Mouse (Mus musculus) left cerebral cortex, postnatal 14 days (tissue): ENCODE data around the gene Mysm1. TPM values are rescaled to one million over a fixed set of nuclear protein-coding genes. Genes with fewer than 3 reads are reported as not detected.

Source experiments
- DNase-seq, 2 experiments: peaks; one replicate each; pipeline ENCODE4 v3.0.0; 2021 to 2022; ENCODE audit warnings: low spot score in 2 of 2, mixed read lengths in 1 of 2
- intact Hi-C: fragments of 180-260 bp; cut with DNase I; formaldehyde crosslinking; loops from one replicate; pipeline ENCODE4 v1.15.1; 2025
- total RNA-seq, 2 experiments: library from RNA; stranded (reverse); gene quantifications; 2 replicates each; pipeline ENCODE4 v1.2.3; 2021

Mysm1 gene
- total RNA-seq, 2 experiments from 2014 or later, result 25.7 to 28.4 TPM

GRCm38 (mm10) chr4:94987725-94988124 lies 8.8 kb upstream of the Mysm1 start:
- DNase-seq, result no peak
- intact Hi-C loops, result no loop called here

GRCm38 (mm10) chr4:94979500-94979915 lies 608 bp upstream of the Mysm1 start:
- peak in 1 of 2 experiments; percentile 17 for DNase-seq
- intact Hi-C loops, result no loop called here

GRCm38 (mm10) chr4:94973321-94973720 lies 5.6 kb downstream of the Mysm1 start:
- intact Hi-C loops, result no loop called here
- DNase-seq, result no peak

- intact Hi-C loops, result no loop called here
- DNase-seq, result no peak
Measured at GRCm38 (mm10) chr4:94952773-94953172, 26.1 kb downstream of the Mysm1 start.

- no peak for DNase-seq
- intact Hi-C loops, result no loop called here
Measured at GRCm38 (mm10) chr4:94941221-94941855, 37.6 kb downstream of the Mysm1 start.

GRCm38 (mm10) chr4:94928743-94929142 lies 50.2 kb downstream of the Mysm1 start, which contains the start of gene Eqtn:
TSS of gene Eqtn (minus strand) at chr4:94928843.
- intact Hi-C loops, result no loop called here
- no peak for DNase-seq

GRCm38 (mm10) chr4:94901780-94902179 lies 77.1 kb downstream of the Mysm1 start:
- peak in 1 of 2 experiments; percentile 4 for DNase-seq
- intact Hi-C loops, result loop anchor here (5.0 kb wide), 1 partner anchor 234 kb away; no protein-coding TSS in a partner anchor

- intact Hi-C loops, result loop anchor here (5.0 kb wide), 1 partner anchor 233 kb away; no protein-coding TSS in a partner anchor
- DNase-seq, result peak in 1 of 2 experiments; percentile 31
Measured at GRCm38 (mm10) chr4:94900744-94901143, 78.2 kb downstream of the Mysm1 start.

Other genes with a start within 250 kb of the Mysm1 start
- 10 to 100 TPM; 11.2 to 11.3 TPM for gene Tek, start 239.8 kb downstream of the Mysm1 start, total RNA-seq
- under 1 TPM; 0.42 to 0.97 TPM for gene Eqtn, start 50.3 kb downstream of the Mysm1 start, total RNA-seq
- gene Jun, start 73.1 kb upstream of the Mysm1 start, total RNA-seq, result 10 to 100 TPM; 47.1 to 48.6 TPM